Mouse (Mus musculus) common myeloid progenitor, adult 5-6 weeks (primary cell): Measurements from ENCODE around the gene Prdx5. TPM values are rescaled to one million over a fixed set of nuclear protein-coding genes. Genes with fewer than 3 reads are reported as not detected.

ENCODE experiments used
- total RNA-seq: library from RNA; stranded (forward); fragments of 200-1000, 187-1606 nt; gene quantifications from 2 replicates; pipeline ENCODE4 v1.2.3, GENCODE M21; 2017

Gene Prdx5
- total RNA-seq, 1 experiment from 2014 or later: 139 TPM

Other genes with a start within 250 kb of the Prdx5 start
- 5.8 and 6.8 TPM in 2 replicates for gene Rps6ka4, start 69.5 kb downstream of the Prdx5 start, total RNA-seq
- gene Ccdc88b, start 51.9 kb downstream of the Prdx5 start, total RNA-seq: 29.1 and 65.5 TPM in 2 replicates
- gene Trmt112, start 408 bp downstream of the Prdx5 start, total RNA-seq: 251 and 275 TPM in 2 replicates
- gene Esrra, start 11.7 kb upstream of the Prdx5 start, total RNA-seq: 17.9 and 18.2 TPM in 2 replicates
- gene Catsperz, start 15.3 kb upstream of the Prdx5 start, total RNA-seq: not detected in 2 replicates
- gene Kcnk4, start 24.4 kb upstream of the Prdx5 start, total RNA-seq: not detected in 2 replicates
- gene Bad, start 31.8 kb upstream of the Prdx5 start, total RNA-seq: 36.4 and 72.3 TPM in 2 replicates
- 13.0 and 13.1 TPM in 2 replicates for gene Gpr137, start 32.4 kb upstream of the Prdx5 start, total RNA-seq
- 119 and 184 TPM in 2 replicates for gene Ppp1r14b, start 64.9 kb upstream of the Prdx5 start, total RNA-seq
- gene Plcb3, start 66.4 kb upstream of the Prdx5 start, total RNA-seq: 7.5 and 10.6 TPM in 2 replicates
- gene Fkbp2, start 70.4 kb upstream of the Prdx5 start, total RNA-seq: 136 and 154 TPM in 2 replicates
- 6.0 and 16.6 TPM in 2 replicates for gene Vegfb, start 77.5 kb upstream of the Prdx5 start, total RNA-seq
- gene Dnajc4, start 82.5 kb upstream of the Prdx5 start, total RNA-seq: 5.4 and 7.9 TPM in 2 replicates
- 3.3 and 6.1 TPM in 2 replicates for gene Nudt22, start 86.0 kb upstream of the Prdx5 start, total RNA-seq
- 3.2 TPM in 1 of 2 replicates, not detected in the other for gene Trpt1, start 86.0 kb upstream of the Prdx5 start, total RNA-seq
- gene Fermt3, start 109.4 kb upstream of the Prdx5 start, total RNA-seq: 221 and 234 TPM in 2 replicates
- 244 and 257 TPM in 2 replicates for gene Stip1, start 129.9 kb upstream of the Prdx5 start, total RNA-seq
- 2.8 and 7.9 TPM in 2 replicates for gene Macrod1, start 146.7 kb upstream of the Prdx5 start, total RNA-seq
- gene Flrt1, start 195.6 kb upstream of the Prdx5 start, total RNA-seq: not detected in 2 replicates